Mouse (Mus musculus) bone marrow, adult 2 months (tissue): ENCODE data around the gene Gak.

Source experiments
- CTCF ChIP-seq: fragments of 200-500 bp; IDR thresholded peaks from 2 replicates; pipeline ENCODE4 v1.5.1; 2011; ENCODE audit warnings: low read length, control low read depth; ENCODE audit not compliant: control insufficient read depth, insufficient read depth
- POLR2A ChIP-seq: fragments of 200-500 bp; IDR thresholded peaks from 2 replicates; pipeline ENCODE4 v1.6.1; 2011; ENCODE audit warnings: low read depth, mild to moderate bottlenecking, control low read depth, low read length, borderline replicate concordance; ENCODE audit not compliant: control insufficient read depth

DNA sequence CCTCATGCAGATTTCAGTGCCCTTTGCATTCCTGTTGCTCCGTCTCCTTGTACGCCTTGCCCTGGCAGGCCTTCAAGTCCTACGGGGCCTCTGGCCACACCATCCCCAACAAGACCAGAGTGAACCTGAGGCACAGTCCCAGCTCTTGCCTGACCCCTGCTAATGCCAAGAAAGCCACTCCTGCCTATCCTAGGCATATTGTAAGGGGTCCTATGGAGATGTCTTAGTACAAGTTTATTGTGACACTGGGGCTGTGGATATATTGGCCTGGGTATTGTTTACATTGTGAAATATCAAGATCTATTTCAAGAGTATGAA is 16.7 kb upstream of the Gak start:
- TF ChIP-seq CTCF (no peak), POLR2A (no peak)
